Mouse (Mus musculus): Measurements from ENCODE around the gene Slc27a1.

The Slc27a1 gene

DNA sequence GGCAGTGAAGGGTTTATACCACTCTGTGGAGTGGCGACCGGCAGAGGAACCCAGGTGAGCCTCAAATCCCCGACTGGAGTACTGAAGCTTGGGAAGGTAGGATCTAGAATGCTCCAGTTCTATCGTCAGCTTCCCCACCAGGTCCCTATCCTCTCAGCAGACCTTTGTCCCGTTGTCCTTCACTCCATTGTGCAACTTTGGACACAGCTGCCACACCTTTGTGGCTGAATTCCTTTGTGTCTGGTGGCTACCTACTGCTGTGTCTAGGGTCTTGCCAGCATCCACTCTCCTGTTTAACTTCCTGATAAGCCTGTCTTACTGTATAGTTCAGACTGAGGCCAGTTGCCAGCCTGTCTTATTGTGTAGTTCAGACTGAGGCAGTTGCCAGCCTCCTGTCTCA, 43.5 kb downstream of the Slc27a1 start:
- in situ Hi-C loops (cut with MboI, MseI) = loop anchor here (25.0 kb wide), 1 partner anchor 1750 kb away; the partner anchor contains the start of gene Large1

DNA sequence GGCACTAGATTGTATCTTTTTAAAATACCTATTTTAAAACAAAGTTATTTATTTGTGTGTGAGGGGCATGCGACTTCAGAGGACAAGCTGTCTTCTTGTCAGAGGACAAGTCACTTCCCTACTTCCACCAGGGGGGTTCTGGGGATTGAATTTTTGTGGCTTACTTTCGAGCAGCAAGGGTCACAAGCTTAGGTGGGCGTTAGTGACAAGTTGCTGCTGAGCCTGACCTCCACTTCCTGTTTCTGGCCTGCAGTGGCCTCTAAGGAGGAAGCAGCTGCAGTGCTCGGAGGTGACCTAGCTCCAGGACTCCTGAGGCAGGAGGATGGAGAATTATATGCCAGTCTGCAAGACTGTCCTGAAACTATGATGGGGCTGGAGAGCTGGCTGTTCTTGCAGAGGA, 44.7 kb downstream of the Slc27a1 start:
- in situ Hi-C loops (cut with MboI, MseI) = loop anchor here (25.0 kb wide), 1 partner anchor 1749 kb away; the partner anchor contains the start of gene Large1

DNA sequence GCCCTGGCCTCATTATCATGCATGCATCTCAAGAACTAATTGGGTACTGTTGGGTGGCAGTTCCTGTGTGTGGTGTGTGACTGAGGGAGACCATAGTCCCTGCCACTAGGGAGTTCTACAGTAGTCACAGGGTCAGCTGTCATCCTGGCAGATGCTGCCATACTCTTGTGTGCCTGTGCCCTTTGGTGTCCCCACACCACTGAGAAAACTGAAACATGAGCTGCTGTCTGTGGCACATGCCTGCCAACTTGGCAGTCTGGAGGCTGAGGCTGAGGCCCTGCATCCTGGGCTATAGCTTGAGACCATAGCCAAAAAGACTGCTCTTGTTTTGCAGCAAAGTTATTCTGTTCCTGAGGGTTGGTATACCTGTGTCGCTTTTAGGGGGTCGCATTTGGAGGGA, 51.1 kb downstream of the Slc27a1 start:
- in situ Hi-C loops (cut with MboI, MseI) = loop anchor here (25.0 kb wide), 1 partner anchor 1743 kb away; the partner anchor contains the start of gene Large1

DNA sequence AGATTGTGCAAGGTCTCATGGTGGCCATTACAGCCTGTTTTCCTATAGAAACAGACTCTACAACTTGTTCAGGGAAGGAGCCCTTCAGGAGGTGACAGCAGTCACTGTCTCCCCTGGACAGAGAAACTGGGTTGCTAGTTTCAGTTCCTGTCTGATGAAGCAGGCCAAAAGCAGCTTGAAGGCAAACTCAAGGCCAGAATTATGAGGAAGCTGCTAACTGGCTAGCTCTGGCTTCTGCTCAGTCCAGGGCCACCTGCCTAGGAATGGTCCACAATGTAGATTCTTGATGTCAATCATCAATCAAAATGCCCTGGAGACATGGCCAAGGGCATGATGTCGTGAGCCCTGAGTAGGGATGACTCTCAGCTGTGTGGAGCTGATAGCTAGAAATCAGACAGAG, 56.4 kb downstream of the Slc27a1 start:
- in situ Hi-C loops (cut with MboI, MseI) = no loop called here

DNA sequence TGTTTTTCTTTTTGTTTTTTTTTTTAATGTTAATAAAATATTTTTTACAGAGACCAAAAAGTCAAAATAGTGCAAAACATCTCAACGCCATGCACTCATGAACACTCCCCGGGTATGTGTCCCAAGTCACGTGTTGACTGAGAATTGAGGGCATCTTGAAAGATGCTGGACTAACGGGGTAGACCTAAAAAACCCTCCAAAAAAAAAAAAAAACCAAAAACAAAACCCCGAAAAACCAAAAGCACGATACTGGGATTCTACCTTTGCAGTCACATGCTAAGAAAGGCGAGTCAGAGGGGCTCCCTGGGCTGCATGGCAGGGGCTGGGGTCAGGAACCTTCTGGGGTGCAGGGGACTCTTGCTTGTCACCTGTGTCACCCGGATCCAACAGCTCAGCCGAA, 58.1 kb downstream of the Slc27a1 start:
- in situ Hi-C loops (cut with MboI, MseI) = no loop called here

DNA sequence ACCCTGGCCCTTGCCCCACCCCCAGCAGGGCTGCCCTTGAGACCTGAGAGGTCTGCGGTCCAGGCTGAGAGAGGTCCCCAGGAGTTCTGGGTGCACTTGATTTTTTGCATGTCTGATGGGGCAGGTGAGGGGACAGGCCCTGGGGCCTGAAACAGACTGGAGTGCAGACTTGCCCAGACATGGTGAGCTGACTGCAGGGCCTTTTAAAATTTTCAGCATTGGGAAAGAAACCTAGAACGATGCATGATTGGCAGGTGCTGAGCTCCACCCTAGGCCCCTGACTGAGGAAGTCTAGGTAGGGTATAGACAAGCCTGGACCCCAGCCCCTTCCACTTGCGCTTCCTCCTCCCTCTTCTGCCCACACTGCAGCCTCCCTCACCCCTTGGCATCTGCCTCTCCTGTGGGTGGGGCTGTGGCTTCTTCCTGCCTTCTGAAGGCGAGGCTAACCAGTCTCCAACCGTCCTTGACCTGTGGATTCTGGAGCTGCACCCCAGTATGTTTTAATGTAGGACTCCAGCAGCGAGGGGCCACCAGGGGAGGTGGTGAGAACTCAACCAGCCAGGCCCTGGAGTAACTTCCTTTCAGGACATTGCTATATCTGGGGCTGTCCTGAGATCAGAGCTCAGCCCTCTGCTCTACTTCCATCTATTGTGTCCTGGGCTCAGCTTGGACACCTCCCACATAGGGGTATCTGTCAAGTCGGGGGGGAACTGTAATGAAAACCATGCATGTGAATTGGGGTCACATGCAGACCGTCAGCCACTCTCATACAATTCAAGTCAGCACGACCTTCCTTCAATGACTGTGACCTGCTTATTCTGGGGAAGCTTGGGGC, 58.8 kb downstream of the Slc27a1 start:
- in situ Hi-C loops (cut with MboI, MseI) = no loop called here

DNA sequence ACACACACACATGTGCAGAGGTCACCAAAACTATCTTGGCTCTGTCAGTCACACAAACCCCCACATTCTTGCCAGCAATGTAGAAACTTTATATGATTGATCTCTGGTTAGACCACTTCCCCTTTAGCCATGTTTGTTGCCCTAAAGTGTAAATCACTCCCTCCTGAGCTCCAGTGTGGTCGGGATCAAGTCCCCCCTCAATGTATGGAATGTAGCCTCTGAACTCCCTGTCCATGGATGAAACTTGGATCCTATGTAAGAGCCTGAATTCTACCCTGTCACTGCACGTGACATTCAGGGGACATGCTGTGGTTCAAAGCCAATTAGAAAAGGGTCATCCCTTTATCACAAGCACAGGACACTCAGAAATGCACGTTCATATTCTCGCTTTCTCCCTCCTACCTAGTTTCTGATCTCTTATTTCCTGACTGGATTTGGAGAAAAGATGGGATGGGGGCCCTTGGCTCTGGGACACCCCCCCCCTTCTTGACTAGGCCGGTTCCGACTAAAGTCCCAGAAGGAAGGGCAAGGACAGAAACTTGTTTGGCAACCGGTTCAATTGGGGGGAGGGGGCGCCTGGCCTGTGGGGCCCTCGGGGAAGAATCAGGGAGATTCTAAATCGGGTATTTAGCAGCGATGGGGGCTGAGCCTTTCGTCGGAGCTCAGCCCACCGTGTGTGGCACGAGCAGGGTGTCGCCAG, 59.9 kb downstream of the Slc27a1 start:
- in situ Hi-C loops (cut with MboI, MseI) = no loop called here

DNA sequence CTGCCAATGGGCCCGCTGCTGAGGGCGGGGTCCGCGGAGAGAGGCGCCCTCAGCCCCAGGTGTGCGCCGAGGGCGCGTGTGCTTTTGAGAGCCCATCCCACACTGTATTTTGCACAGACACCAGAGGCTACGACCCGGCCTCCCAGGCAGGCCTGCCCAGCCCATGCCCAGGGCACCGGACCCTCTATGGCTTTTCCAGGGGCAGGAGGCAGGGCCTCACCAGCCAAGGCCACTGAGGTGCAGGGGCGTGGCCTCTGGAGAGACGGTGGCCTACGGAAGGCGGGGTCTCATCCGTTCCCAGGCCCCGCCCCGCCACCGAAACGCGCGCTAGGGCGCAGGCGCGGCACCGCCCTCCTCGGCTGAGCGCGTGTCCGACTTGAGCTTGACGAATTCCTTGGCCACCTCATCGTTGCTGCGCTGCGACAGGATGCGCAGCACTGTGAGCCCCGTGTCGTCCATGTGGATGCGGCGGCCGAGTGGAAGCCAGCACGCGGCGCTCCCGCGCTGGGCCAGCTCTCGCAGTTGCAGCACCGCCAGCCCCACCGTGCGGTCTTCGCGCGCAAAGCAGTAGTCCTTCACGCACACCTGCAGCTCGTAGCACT, 60.5 kb downstream of the Slc27a1 start:
- in situ Hi-C loops (cut with MboI, MseI) = no loop called here

DNA sequence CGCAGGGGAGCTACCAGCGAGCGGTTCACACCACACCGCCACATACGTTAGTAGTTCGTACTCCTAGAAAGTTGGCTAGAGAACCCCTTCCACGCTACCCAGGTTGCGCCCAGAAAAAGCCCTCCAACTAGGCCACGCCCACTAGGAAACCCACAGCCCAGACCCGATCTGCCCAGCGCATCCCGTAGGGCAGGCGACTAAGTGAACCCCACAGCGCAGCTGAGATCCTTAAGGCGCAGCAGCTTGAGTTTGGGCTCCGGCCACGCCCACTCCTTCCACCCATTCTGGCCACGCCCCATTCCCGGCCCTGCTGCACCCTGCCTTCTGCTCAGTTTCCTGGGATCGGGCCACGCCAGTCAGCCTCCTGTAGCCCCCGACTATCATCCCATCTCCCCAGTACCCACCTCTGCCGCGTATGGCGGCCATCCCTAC, 61.1 kb downstream of the Slc27a1 start:
- in situ Hi-C loops (cut with MboI, MseI) = no loop called here

DNA sequence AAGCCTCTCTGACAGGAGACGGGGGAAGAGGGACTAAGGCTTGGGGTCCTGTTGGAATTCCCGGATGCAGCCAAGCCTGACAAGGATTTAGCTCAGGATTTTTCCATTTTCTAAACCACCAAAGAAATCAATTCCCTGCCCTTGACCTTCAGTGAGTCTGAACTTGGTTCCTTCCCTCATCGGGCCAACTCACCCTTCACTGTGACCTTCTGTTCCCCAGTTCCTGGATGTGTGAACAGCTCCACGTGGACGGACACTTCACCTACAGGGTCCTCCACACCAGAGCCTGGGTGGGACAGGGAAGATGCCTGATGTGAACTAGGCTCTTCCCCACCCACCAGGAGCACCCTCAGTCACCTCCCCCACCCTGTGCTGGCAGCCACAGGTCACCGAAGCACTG, 62.1 kb downstream of the Slc27a1 start:
- in situ Hi-C loops (cut with MboI, MseI) = no loop called here

DNA sequence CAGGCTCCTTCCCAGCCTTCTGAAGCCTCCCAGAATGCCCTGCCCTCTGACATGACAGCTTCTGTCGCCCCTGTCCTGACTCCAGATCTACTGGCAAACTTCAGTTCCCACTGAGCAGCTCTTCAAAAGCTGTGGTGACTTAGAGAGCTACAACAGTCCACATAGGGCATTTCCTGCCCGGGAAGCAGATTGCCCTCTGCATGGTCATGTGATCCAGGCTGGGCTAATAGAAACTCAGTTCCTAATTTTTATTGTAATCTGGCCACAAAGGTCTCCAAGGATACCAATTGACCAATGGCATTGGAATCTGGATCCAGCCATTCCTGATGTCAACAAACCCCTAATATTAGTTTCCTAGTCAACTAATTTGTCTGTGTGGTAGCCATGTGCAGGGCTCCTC, 63.2 kb downstream of the Slc27a1 start:
- in situ Hi-C loops (cut with MboI, MseI) = no loop called here

DNA sequence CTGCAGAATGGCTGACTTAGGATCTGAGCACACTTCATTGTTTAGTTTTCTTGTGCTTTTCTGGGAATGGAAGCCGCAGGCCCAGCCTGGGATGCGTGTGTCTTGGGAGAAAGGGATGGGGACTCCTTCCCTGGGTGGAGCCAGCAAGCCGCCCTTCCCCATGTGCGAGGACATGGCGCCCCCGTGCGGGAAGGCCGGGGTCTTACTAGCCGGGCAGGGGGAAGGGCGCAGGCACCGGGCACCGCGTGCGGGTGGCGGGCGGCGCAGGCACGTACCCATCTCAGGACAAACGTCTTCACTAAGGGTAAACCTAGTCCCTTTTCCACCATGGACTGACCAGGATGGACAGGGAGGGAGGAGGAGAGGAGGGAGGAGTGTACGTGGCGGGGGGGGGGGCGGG, 64.5 kb downstream of the Slc27a1 start:
- in situ Hi-C loops (cut with MboI, MseI) = no loop called here

DNA sequence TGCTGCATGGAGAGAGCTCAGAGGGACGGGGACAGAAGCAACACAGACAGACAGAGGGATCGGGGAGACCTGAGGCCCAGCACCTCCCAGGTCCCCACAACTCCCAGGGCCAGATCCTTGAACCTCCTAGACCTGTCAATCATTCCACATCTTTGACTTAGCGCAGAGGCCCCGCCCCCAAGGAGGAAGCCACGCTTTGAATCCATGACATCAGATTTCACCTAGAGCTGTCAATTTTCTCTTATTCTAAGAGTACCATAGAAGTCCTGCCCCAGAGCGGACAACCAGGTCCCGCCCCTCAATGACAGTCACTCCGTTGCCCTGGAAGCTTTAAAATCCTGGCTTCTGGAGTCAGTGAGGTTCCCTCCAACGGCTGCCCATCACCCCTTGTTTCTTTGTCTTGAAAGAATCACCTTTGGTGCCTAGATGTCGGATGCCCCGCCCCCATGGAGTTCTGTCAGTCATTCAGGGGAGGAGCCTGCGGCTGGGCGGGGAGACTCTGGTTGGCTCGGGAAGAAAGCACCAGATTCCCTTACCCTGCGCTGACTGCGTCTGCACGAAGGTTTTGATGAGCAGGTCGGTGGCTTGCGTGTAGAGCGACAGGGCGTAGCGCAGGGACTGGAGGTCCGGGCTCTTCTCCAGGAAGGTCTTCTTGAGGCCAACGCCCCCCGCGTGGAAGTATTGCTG, 65.4 kb downstream of the Slc27a1 start:
- in situ Hi-C loops (cut with MboI, MseI) = no loop called here

All from T-helper 1 cell (primary cell).